Mouse (Mus musculus): ENCODE results near the gene Ccdc50. TPM values are rescaled to one million over a fixed set of nuclear protein-coding genes. Genes with fewer than 3 reads are reported as not detected.
A peak's percentile ranks its signal among the peaks of the same experiment; 100 is the strongest.

Ccdc50 gene
- polyA plus RNA-seq, 1 experiment from 2014 or later = 37.4 TPM

DNA sequence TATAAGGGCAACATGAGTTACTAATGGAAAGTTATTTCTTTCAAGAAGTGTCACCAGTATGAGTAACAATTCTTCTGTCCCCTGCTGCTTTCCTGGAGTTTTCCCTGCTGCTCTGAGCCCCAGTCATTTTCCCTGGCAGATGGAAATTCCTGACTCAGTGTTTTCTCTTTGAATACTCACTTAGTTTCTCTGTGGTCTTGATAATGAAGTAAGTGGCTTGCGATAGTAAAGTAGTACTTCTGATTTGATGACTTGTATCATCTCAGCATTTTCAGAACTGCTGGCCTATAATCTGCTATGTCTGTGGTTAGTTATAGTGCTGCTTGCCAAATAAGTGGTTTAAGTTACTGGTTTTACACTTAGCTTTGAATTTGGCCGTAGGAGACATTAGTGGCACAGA is 12.9 kb downstream of the Ccdc50 start:
- Histone ChIP-seq H3K9me3 (replicated peaks; ENCODE audit: low read length) (no peaks in the 10 kb centered on the region), H3K4me1 (replicated peaks; ENCODE audit: insufficient read depth, low read length) (no peaks in the 10 kb centered on the region), H3K9ac (ENCODE audit: low read depth, low read length) (no peak overlapping the region), H3K36me3 (ENCODE audit: insufficient read depth, low read length) (0 out of 2 replicates have a peak, but pooled peaks cover 6% of the 10 kb centered on the region), H3K4me2 (ENCODE audit: low read length) (no peak overlapping the region), H3K4me3 (replicated peaks; ENCODE audit: low read depth, low read length) (no peak overlapping the region), H3K27me3 (ENCODE audit: insufficient read depth, low read length) (no peaks in the 10 kb centered on the region), H3K27ac (no peak overlapping the region)
- 88% methylated on average over 2 of the region's 2 CpGs for WGBS
- DNase-seq (ENCODE audit: low spot score) = no peak
- TF ChIP-seq CTCF (IDR thresholded peaks at IDR 0.05; ENCODE audit: low read depth) = no peak
- ATAC-seq (replicated peaks; ENCODE audit: low FRiP score, low read depth) = no peak

DNA sequence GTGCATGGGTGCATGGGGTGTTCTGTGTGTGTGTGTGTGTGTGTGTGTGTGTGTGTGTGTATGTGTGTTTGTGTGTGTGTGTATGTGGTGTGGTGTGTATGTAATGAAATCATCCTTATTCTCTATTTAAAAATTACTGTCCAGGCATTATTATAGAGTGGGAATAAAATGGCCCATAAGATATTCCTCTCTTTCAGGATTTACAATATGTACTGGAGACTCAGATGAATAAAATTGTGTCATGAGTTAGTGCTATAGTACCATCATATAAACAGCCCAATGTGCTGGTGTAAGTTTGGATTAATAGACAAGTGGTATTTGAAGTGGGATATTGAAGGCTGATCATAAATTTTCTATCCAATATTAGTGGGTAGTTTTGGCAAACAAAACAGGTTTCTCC is 15.4 kb downstream of the Ccdc50 start:
- TF ChIP-seq CTCF (IDR thresholded peaks at IDR 0.05; ENCODE audit: low read depth) = no peak
- Histone ChIP-seq H3K4me3 (replicated peaks; ENCODE audit: low read depth, low read length) (no peak overlapping the region), H3K36me3 (ENCODE audit: insufficient read depth, low read length) (peaks cover 19% of the 10 kb centered on the region; the same call in 1 of the 2 replicates), H3K4me2 (ENCODE audit: low read length) (no peak overlapping the region), H3K9me3 (replicated peaks; ENCODE audit: low read length) (no peaks in the 10 kb centered on the region), H3K27me3 (ENCODE audit: insufficient read depth, low read length) (no peaks in the 10 kb centered on the region), H3K9ac (ENCODE audit: low read depth, low read length) (no peak overlapping the region), H3K4me1 (replicated peaks; ENCODE audit: insufficient read depth, low read length) (no peaks in the 10 kb centered on the region), H3K27ac (no peak overlapping the region)
- no peak for DNase-seq (ENCODE audit: low spot score)
- no peak for ATAC-seq (replicated peaks; ENCODE audit: low FRiP score, low read depth)

DNA sequence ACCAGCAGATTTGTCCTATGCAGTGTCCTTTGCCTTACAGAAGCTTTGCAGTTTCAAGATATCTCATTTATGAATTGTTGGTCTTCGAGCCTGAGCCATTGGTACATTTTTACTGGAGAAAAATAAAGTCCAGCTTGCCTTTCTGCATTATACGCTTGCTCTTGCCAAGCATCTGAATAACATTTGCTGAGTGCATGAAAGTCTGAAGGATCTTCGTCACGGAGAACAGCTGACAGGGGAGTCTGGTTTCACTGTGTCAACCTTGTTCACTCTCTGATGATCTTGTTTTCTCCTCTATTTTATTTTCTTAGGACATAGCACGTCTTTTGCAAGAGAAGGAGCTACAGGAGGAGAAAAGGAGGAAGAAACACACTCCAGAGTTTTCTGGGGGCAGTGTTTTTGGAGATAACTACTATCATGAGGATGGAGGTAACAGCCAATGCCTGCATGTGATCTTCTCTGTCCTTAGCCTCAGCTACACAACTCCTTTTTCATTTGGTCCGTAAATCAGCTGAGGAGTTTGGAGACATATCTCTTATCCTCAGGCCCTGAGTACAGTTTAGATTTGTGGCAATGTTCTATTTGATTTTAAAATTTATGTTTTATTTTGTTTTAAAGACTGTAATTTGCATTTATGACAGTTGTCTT is 28.4 kb downstream of the Ccdc50 start:
- Histone ChIP-seq H3K9me3 (replicated peaks; ENCODE audit: low read length) (no peaks in the 10 kb centered on the region), H3K27ac (no peak overlapping the region), H3K36me3 (ENCODE audit: insufficient read depth, low read length) (peaks cover 28% of the 10 kb centered on the region; the same call in 1 of the 2 replicates), H3K9ac (ENCODE audit: low read depth, low read length) (no peak overlapping the region), H3K4me3 (replicated peaks; ENCODE audit: low read depth, low read length) (no peak overlapping the region), H3K4me2 (ENCODE audit: low read length) (no peak overlapping the region), H3K4me1 (replicated peaks; ENCODE audit: insufficient read depth, low read length) (no peaks in the 10 kb centered on the region), H3K27me3 (ENCODE audit: insufficient read depth, low read length) (no peaks in the 10 kb centered on the region)
- no peak for TF ChIP-seq CTCF (IDR thresholded peaks at IDR 0.05; ENCODE audit: low read depth)
- DNase-seq (ENCODE audit: low spot score) (no peak), ATAC-seq (replicated peaks; ENCODE audit: low FRiP score, low read depth) (no peak)
- 76% methylated on average over 6 of the region's 6 CpGs for WGBS

DNA sequence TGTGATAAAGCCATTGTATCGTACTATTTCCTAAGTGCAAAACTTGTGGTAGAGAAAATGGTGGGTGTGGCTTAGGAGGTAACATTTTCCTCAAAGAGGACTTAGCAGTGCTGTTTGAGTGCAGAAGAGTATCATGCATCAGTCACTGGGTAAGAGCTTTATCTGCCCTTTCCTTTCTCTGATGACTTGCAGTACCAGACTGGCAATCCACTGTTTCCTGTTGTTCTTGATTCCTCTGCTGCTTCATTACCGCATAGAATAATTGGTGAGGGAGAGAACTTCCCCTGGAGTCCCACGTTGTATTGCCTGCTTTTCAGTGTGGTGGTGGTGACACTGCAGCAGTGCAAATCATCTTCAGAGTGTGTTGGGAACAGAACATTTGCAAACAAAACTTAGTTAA is 29.0 kb downstream of the Ccdc50 start:
- no peaks in the 10 kb centered on the region for H3K27me3 ChIP-seq (ENCODE audit: insufficient read depth, low read length)
- no peak overlapping the region for H3K4me3 ChIP-seq (replicated peaks; ENCODE audit: low read depth, low read length)
- no peaks in the 10 kb centered on the region for H3K9me3 ChIP-seq (replicated peaks; ENCODE audit: low read length)
- no peak overlapping the region for H3K9ac ChIP-seq (ENCODE audit: low read depth, low read length)
- H3K4me1 ChIP-seq (replicated peaks; ENCODE audit: insufficient read depth, low read length) = no peaks in the 10 kb centered on the region
- TF ChIP-seq CTCF (IDR thresholded peaks at IDR 0.05; ENCODE audit: low read depth) = no peak
- ATAC-seq (replicated peaks; ENCODE audit: low FRiP score, low read depth) (no peak), DNase-seq (ENCODE audit: low spot score) (no peak)
- no peak overlapping the region for H3K4me2 ChIP-seq (ENCODE audit: low read length)
- 94% methylated on average over 3 of the region's 3 CpGs for WGBS
- H3K27ac ChIP-seq = no peak overlapping the region
- peaks cover 33% of the 10 kb centered on the region; the same call in 1 of the 2 replicates for H3K36me3 ChIP-seq (ENCODE audit: insufficient read depth, low read length)

DNA sequence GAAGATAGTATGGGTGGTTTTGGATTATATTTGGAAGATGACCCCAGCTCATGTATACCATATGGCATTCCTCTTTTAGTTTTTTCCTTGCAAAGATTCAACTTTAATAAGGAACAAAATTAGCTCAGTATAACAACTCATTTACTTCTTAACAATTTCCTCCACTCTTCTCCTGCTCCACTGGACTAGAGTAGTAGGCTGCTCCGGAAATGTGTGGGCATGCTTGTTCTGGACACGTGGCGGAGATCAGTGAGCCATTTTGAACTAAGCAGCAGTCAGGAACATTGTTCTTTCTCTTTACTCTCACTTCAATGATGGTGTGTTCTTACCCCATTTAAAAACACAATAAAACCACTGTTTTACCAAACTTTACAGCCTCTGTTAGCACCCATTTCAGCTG is 32.3 kb downstream of the Ccdc50 start:
- H3K9ac ChIP-seq (ENCODE audit: low read depth, low read length) = no peak overlapping the region
- H3K36me3 ChIP-seq (ENCODE audit: insufficient read depth, low read length) = peaks cover 24% of the 10 kb centered on the region; the same call in 1 of the 2 replicates
- no peaks in the 10 kb centered on the region for H3K9me3 ChIP-seq (replicated peaks; ENCODE audit: low read length)
- no peak for DNase-seq (ENCODE audit: low spot score)
- TF ChIP-seq CTCF (IDR thresholded peaks at IDR 0.05; ENCODE audit: low read depth) = no peak
- ATAC-seq (replicated peaks; ENCODE audit: low FRiP score, low read depth) = no peak
- H3K27me3 ChIP-seq (ENCODE audit: insufficient read depth, low read length) = no peaks in the 10 kb centered on the region
- no peak overlapping the region for H3K27ac ChIP-seq
- H3K4me3 ChIP-seq (replicated peaks; ENCODE audit: low read depth, low read length) = no peak overlapping the region
- H3K4me1 ChIP-seq (replicated peaks; ENCODE audit: insufficient read depth, low read length) = no peaks in the 10 kb centered on the region
- WGBS = 95% methylated on average over 3 of the region's 3 CpGs
- H3K4me2 ChIP-seq (ENCODE audit: low read length) = no peak overlapping the region

DNA sequence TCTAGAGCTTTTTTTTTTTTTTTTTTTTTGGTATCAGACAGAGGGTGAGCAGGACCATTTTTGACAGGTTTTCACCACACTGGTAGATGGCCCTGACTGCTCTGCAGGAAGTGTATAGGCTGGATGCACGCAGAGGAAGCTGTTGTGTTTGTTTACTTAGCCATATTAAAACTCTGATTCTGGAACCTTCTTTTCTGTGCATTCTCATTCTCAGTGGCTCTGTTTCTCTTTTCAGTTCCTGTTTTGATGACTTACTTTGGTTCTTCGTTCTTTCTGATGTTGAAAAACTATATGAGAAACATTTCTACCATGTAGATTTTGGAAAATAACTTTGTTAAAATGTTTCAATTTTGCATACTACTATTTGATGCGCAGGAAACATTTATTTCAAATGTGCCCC is 46.4 kb downstream of the Ccdc50 start:
- TF ChIP-seq CTCF (IDR thresholded peaks at IDR 0.05; ENCODE audit: low read depth) = no peak
- no peak overlapping the region for H3K4me2 ChIP-seq (ENCODE audit: low read length)
- H3K36me3 ChIP-seq (ENCODE audit: insufficient read depth, low read length) = peaks cover 16% of the 10 kb centered on the region; the same call in 1 of the 2 replicates
- H3K4me1 ChIP-seq (replicated peaks; ENCODE audit: insufficient read depth, low read length) = no peaks in the 10 kb centered on the region
- H3K4me3 ChIP-seq (replicated peaks; ENCODE audit: low read depth, low read length) = no peak overlapping the region
- DNase-seq (ENCODE audit: low spot score) = no peak
- ATAC-seq (replicated peaks; ENCODE audit: low FRiP score, low read depth) = no peak
- no peak overlapping the region for H3K9ac ChIP-seq (ENCODE audit: low read depth, low read length)
- WGBS = 79% methylated on average over 3 of the region's 3 CpGs
- H3K9me3 ChIP-seq (replicated peaks; ENCODE audit: low read length) = no peaks in the 10 kb centered on the region
- no peak overlapping the region for H3K27ac ChIP-seq
- H3K27me3 ChIP-seq (ENCODE audit: insufficient read depth, low read length) = no peaks in the 10 kb centered on the region

DNA sequence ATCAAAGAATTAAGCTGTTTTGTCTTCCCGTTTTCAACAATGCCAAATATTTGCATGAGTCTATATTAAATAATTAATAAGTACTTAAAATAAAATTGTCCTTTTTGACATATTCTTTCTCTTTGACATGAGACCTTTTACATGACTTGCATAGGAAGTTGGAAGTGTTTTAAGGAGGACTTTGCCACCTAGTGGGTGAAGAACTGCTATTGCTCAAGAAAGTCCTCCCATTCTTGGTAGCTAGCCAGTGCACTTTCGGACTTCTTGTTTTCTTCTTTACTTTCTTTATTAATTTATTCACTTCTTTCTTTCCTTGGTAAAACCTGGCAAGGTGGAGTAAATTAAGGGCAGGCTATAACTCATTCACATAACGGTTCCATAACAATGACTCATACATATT is 55.3 kb downstream of the Ccdc50 start:
- Histone ChIP-seq H3K4me2 (ENCODE audit: low read length) (no peak overlapping the region), H3K9me3 (replicated peaks; ENCODE audit: low read length) (no peaks in the 10 kb centered on the region), H3K27ac (no peak overlapping the region), H3K4me1 (replicated peaks; ENCODE audit: insufficient read depth, low read length) (no peaks in the 10 kb centered on the region), H3K9ac (ENCODE audit: low read depth, low read length) (no peak overlapping the region), H3K36me3 (ENCODE audit: insufficient read depth, low read length) (peaks cover 30% of the 10 kb centered on the region), H3K27me3 (ENCODE audit: insufficient read depth, low read length) (no peaks in the 10 kb centered on the region), H3K4me3 (replicated peaks; ENCODE audit: low read depth, low read length) (no peak overlapping the region)
- ATAC-seq (replicated peaks; ENCODE audit: low FRiP score, low read depth) (no peak), DNase-seq (ENCODE audit: low spot score) (peak; percentile 31)
- TF ChIP-seq CTCF (IDR thresholded peaks at IDR 0.05; ENCODE audit: low read depth) = peak; percentile 52; the same call in 1 of the 2 replicates
- 78% methylated on average over 3 of the region's 3 CpGs for WGBS
